Mouse (Mus musculus) lung, embryonic 16.5 days (tissue): Measurements from ENCODE around the gene Psd. TPM values are rescaled to one million over a fixed set of nuclear protein-coding genes. Genes with fewer than 3 reads are reported as not detected.

Experiments
- microRNA counts: library from miRNA; unstranded; fragments of <30 nt; microRNA quantifications from one replicate; lab custom pipeline; 2016
- microRNA-seq: library from miRNA; unstranded; fragments of <30 nt; microRNA quantifications from one replicate; pipeline ENCODE4, GENCODE M21; 2016
- polyA plus RNA-seq: library from polyadenylated mRNA; unstranded; fragments of >200 nt; fragmentation: Nextera tagmentation; extraction: Ambion mirVana; gene quantifications from 2 replicates; pipeline ENCODE4 v1.2.1, GENCODE M21; 2015

Psd gene
- polyA plus RNA-seq, 1 experiment from 2014 or later = 3.4 TPM

MicroRNAs encoded within 50 kb of the gene (microRNA counts, 519-probe panel; counts per million panel counts)
- microRNA mmu-miR-146b (lab: Ali Mortazavi, UCI) = 2,445 counts per million, percentile 43 among the panel's probes with 10 or more counts

Small RNA genes within 50 kb of the gene (microRNA-seq; reads per million reads assigned to microRNA genes)
- gene Mir146b = not detected

Other genes starting within 250 kb of the Psd start
- gene Elovl3, start 195.3 kb downstream of the Psd start, polyA plus RNA-seq = 0.10 TPM in 1 of 2 replicates, not detected in the other
- gene Pitx3, start 178.8 kb downstream of the Psd start, polyA plus RNA-seq = 0.55 TPM in 1 of 2 replicates, not detected in the other
- gene Gbf1, start 174.6 kb downstream of the Psd start, polyA plus RNA-seq = 45.5 and 47.2 TPM in 2 replicates
- 8.3 and 9.1 TPM in 2 replicates for gene Nfkb2, start 22.8 kb downstream of the Psd start, polyA plus RNA-seq
- 12.0 and 13.3 TPM in 2 replicates for gene Fbxl15, start 1.0 kb upstream of the Psd start, polyA plus RNA-seq
- 144 and 153 TPM in 2 replicates for gene Cuedc2, start 11.5 kb upstream of the Psd start, polyA plus RNA-seq
- gene Mfsd13a, start 14.0 kb upstream of the Psd start, polyA plus RNA-seq = 10.4 and 11.4 TPM in 2 replicates
- gene 2310034G01Rik, start 23.1 kb upstream of the Psd start, polyA plus RNA-seq = 1.7 and 1.9 TPM in 2 replicates
- gene Actr1a, start 68.6 kb upstream of the Psd start, polyA plus RNA-seq = 132 and 137 TPM in 2 replicates
- 28.1 and 33.8 TPM in 2 replicates for gene Sufu, start 69.7 kb upstream of the Psd start, polyA plus RNA-seq
- gene Trim8, start 174.5 kb upstream of the Psd start, polyA plus RNA-seq = 22.4 and 24.9 TPM in 2 replicates
- gene Arl3, start 246.0 kb upstream of the Psd start, polyA plus RNA-seq = 113 and 118 TPM in 2 replicates
- 24.6 and 28.4 TPM in 2 replicates for gene Sfxn2, start 246.2 kb upstream of the Psd start, polyA plus RNA-seq